Mouse (Mus musculus) lung, postnatal 4 days (tissue): Measurements from ENCODE around the gene Dxo.
"Not testable (repeated sequence)": the region's sequence is repeated elsewhere in the genome, so short reads cannot be mapped to it uniquely, and the experiment has no call there.

Experiments used
- DNase-seq, 2 experiments: peaks; one replicate each; pipeline ENCODE4 v3.0.0; 2021

The Dxo gene

GRCm38 (mm10) chr17:34836856-34837221, at the start of gene Dxo, which contains the start of gene Stk19:
TSS of gene Dxo (plus strand) at chr17:34837019.
TSS of gene Stk19 (minus strand) at chr17:34836945.
- peak; percentile 97 for DNase-seq

GRCm38 (mm10) chr17:34795016-34795415, 41.8 kb upstream of the Dxo start:
- no peak for DNase-seq

- DNase-seq = peak; percentile 24 to 65
Observed at GRCm38 (mm10) chr17:34795633-34796032, 41.2 kb upstream of the Dxo start.

- no peak for DNase-seq
Observed at GRCm38 (mm10) chr17:34796311-34797140, 40.3 kb upstream of the Dxo start.

- DNase-seq = not testable (repeated sequence)
Observed at GRCm38 (mm10) chr17:34797211-34797995, 39.4 kb upstream of the Dxo start.

- DNase-seq = not testable (repeated sequence)
Observed at GRCm38 (mm10) chr17:34798071-34798470, 38.7 kb upstream of the Dxo start.

- DNase-seq = no peak
Observed at GRCm38 (mm10) chr17:34798866-34799530, 37.8 kb upstream of the Dxo start.

- DNase-seq = no peak
Observed at GRCm38 (mm10) chr17:34799531-34799925, 37.3 kb upstream of the Dxo start.

GRCm38 (mm10) chr17:34800781-34801305, 36.0 kb upstream of the Dxo start:
- DNase-seq = peak in 1 of 2 experiments; percentile 14

GRCm38 (mm10) chr17:34802756-34803155, 34.1 kb upstream of the Dxo start:
- DNase-seq = not testable (repeated sequence)

- not testable (repeated sequence) for DNase-seq
Observed at GRCm38 (mm10) chr17:34803367-34803766, 33.5 kb upstream of the Dxo start.

GRCm38 (mm10) chr17:34804301-34804700, 32.5 kb upstream of the Dxo start, which contains the start of gene Cyp21a1:
TSS of gene Cyp21a1 (minus strand) at chr17:34804561.
- DNase-seq = peak in 1 of 2 experiments; percentile 18

- DNase-seq = no peak
Observed at GRCm38 (mm10) chr17:34804871-34805562, 31.8 kb upstream of the Dxo start.

GRCm38 (mm10) chr17:34807176-34807575, 29.6 kb upstream of the Dxo start:
- no peak for DNase-seq

GRCm38 (mm10) chr17:34808599-34809205, 28.1 kb upstream of the Dxo start:
- peak in 1 of 2 experiments; percentile 13 for DNase-seq

GRCm38 (mm10) chr17:34810411-34810810, 26.4 kb upstream of the Dxo start:
- peak in 1 of 2 experiments; percentile 20 for DNase-seq

- not testable (repeated sequence) for DNase-seq
Observed at GRCm38 (mm10) chr17:34810811-34811210, 26.0 kb upstream of the Dxo start.

- peak in 1 of 2 experiments; percentile 20 for DNase-seq
Observed at GRCm38 (mm10) chr17:34811275-34811674, 25.5 kb upstream of the Dxo start.

- peak in 1 of 2 experiments; percentile 37 for DNase-seq
Observed at GRCm38 (mm10) chr17:34813747-34814146, 23.1 kb upstream of the Dxo start.

GRCm38 (mm10) chr17:34814818-34815370, 21.9 kb upstream of the Dxo start:
- no peak for DNase-seq

- not testable (repeated sequence) for DNase-seq
Observed at GRCm38 (mm10) chr17:34830776-34831175, 6.0 kb upstream of the Dxo start.
